Mouse (Mus musculus) left cerebral cortex, postnatal 36 days (tissue): ENCODE measurements around the gene Osbpl6. TPM values are rescaled to one million over a fixed set of nuclear protein-coding genes. Genes with fewer than 3 reads are reported as not detected.

ENCODE experiments used
- DNase-seq, 2 experiments: peaks; one replicate each; pipeline ENCODE4 v3.0.0; 2021 to 2022; ENCODE audit warnings: low spot score in 2 of 2, mixed read lengths in 1 of 2
- intact Hi-C: fragments of 180-260 bp; cut with DNase I; formaldehyde crosslinking; loops from one replicate; pipeline ENCODE4 v1.15.1; 2025
- total RNA-seq, 2 experiments: library from RNA; stranded (reverse); gene quantifications; 2 replicates each; pipeline ENCODE4 v1.2.3; 2021

Osbpl6 gene
- total RNA-seq, 2 experiments from 2014 or later, result 43.0 to 60.1 TPM

DNA sequence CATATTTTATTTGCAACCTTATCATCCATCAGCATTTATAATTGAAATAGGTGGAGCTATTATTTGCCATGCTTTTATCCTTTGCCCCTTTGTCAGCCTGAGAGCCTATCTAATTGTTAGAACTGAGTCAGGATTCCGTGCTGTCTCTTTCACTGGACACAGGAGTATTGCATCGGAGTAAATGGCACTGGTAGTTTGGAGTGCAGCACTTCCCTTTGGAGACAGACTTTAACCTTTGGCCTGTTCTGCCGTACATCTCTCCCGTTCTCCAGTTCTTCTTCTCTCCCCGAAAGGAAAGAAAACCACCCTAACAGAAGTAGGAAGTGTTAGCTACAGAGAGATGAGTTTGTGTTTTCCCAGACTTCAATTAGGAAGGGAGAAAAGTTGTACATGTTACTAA lies 136.6 kb downstream of the Osbpl6 start:
- no peak for DNase-seq
- intact Hi-C loops, result no loop called here

GRCm38 (mm10) chr2:76545539-76545938 lies 139.2 kb downstream of the Osbpl6 start:
- intact Hi-C loops, result no loop called here
- no peak for DNase-seq

- no peak for DNase-seq
- intact Hi-C loops, result no loop called here
Measured at GRCm38 (mm10) chr2:76548171-76548570, 141.9 kb downstream of the Osbpl6 start.

DNA sequence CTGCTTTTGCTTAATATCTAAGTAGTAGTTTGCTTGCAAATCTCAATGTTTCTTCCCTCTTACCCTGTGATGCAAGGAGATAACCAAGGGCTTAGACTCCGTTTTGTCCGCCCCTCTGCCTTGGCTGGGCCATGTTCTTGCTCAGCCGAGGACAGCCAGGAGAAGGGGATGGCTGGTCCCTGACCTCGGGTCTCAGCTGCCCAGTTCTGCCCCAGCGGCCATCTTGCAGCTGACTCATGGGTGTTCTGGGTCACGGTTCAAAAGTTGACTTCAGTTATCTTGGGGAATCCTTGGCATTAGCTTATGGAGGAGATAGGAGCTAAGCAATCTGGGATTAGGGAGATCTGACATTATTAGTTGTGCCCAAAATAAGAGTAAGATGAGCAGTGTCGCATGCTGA lies 142.5 kb downstream of the Osbpl6 start:
- intact Hi-C loops, result no loop called here
- DNase-seq, result no peak

DNA sequence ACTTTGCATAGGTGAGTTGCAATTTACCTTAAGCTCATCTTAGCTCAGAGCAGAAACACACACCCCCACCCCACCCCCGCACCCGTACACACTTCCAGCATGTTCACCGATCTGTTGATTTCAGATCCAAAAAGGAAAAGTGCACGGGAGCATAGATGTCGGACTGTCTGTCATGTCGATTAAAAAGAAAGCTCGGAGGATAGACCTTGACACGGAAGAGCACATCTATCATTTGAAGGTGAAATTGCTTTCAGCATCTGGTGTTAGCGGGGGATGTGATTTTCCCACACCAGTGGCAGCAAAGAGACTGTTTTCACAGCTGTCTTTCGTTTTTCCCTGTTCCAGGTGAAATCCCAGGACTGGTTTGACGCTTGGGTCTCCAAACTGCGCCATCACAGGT lies 143.0 kb downstream of the Osbpl6 start:
- no peak for DNase-seq
- intact Hi-C loops, result no loop called here

- intact Hi-C loops, result no loop called here
- no peak for DNase-seq
Measured at GRCm38 (mm10) chr2:76555852-76556558, 149.7 kb downstream of the Osbpl6 start.

- no peak for DNase-seq
- intact Hi-C loops, result no loop called here
Measured at GRCm38 (mm10) chr2:76560146-76560545, 153.8 kb downstream of the Osbpl6 start.

- no peak for DNase-seq
- intact Hi-C loops, result no loop called here
Measured at GRCm38 (mm10) chr2:76563862-76564261, 157.6 kb downstream of the Osbpl6 start.

DNA sequence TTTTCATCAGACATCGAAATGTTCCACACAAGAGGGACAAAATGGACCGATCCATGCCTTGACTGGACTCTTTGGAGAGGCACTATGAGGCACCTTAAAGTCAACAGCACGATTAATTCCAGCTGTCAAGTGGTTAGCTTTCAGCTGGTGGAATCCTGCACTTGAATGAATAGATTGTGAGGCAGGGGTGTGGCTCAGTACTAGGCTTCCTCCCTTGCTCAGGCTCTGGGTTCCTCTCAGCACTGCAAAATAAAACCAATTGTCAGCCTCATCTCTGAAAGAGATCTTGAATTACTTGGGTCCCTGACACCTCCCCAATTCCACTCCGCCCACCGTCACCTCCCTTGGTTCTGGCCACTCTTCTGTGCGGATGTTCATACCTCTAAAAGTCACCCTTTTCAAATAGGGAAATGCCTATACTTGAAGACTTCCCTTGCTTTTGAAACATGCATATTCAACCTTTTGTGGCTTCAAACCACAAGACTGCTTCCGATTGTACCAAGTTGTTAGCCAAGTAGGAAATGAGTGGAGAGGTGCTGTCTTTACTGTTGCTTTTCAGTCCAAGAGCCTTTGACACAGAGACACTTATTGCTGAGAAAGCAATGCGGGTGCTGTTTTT lies 160.7 kb downstream of the Osbpl6 start:
- DNase-seq, result no peak
- intact Hi-C loops, result no loop called here

GRCm38 (mm10) chr2:76571543-76571942 lies 165.2 kb downstream of the Osbpl6 start:
- intact Hi-C loops, result no loop called here
- DNase-seq, result no peak

GRCm38 (mm10) chr2:76578911-76579310 lies 172.6 kb downstream of the Osbpl6 start:
- intact Hi-C loops, result no loop called here
- DNase-seq, result no peak

DNA sequence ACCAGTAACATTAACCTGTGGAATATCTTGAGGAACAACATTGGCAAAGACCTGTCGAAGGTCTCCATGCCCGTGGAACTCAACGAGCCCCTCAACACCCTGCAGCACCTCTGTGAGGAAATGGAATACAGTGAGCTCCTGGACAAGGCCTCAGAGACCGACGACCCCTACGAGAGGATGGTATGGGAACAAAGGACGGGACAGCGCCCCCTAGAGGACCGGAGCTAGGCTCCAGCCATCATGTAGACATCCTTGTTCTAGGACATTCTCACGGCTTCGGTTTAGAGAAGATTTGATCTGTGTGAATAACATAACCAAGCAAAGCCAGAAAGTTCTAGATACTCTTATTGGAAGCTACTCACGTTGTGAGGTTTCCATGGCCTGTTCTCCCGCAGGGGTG lies 178.8 kb downstream of the Osbpl6 start:
- intact Hi-C loops, result no loop called here

DNA sequence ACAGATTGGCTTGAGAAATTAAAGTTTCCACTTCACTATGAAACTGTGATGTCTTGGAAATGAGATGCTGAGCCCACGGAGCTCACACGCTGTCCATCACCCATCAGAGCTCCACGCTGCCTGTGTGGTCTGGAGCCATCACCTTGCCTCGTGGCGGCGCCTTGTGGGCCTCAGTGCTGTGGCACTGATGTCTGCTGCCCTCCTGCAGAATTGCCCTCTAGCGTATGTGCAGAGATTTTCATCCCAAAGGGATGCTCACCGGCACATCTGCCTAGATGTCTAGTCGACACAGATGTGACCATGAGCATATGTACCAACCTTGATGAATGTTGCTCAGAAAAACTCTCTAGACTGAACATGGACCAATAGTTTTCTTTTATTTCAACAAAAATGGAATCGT lies 180.6 kb downstream of the Osbpl6 start:
- DNase-seq, result no peak
- intact Hi-C loops, result no loop called here

More for the DNA sequence above, 178.8 kb downstream of the Osbpl6 start:
- DNase-seq, result no peak

- intact Hi-C loops, result no loop called here
Measured at GRCm38 (mm10) chr2:76590221-76590620, 183.9 kb downstream of the Osbpl6 start.

DNA sequence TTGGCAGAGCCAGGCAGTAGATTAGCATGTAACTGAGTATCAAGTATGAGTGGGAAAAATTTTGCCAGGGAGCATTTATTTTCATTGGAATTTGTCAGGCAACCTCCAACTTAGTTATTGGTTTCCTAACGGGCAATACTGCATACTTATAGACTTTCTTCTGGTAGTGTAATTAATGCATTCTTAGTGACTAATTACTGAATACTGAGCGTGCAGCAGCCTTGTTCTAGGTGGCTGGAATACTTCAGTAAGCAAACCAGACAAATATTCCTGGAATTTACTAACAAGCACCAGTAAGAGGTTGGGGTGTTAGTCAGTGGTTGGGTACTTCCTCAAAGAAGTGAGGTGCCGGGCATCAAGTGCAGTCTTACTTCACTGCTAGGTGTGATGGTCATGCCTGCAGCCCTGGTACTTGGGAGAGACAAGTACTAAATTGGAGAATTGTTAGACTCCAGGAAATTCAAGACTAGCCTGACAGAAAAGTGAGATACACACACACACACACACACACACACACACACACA lies 186.2 kb downstream of the Osbpl6 start:
- intact Hi-C loops, result no loop called here
- DNase-seq, result no peak

More at GRCm38 (mm10) chr2:76590221-76590620, 183.9 kb downstream of the Osbpl6 start:
- no peak for DNase-seq

- intact Hi-C loops, result no loop called here
- DNase-seq, result no peak
Measured at GRCm38 (mm10) chr2:76597521-76597920, 191.2 kb downstream of the Osbpl6 start.

- intact Hi-C loops, result no loop called here
- DNase-seq, result no peak
Measured at GRCm38 (mm10) chr2:76599214-76599613, 192.9 kb downstream of the Osbpl6 start.

DNA sequence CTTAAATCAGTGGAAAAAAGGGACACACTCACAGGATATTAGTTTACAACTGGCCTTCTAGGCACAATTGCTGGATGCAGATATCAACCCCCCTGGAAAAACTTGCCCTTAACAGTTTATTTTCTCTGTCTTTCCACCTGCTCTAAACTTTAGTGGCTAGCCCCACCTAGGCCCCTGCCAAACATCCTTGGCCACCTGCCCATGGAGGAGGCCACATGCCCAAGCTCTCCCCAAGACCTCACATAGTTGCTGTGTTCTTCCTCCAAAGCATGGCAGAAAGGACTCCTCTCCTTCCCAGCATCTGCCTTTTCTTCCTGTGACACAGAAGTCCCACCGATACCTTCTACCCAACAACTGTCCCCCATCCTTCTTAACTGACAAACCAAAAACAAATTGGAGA lies 195.9 kb downstream of the Osbpl6 start:
- no peak for DNase-seq
- intact Hi-C loops, result no loop called here

DNA sequence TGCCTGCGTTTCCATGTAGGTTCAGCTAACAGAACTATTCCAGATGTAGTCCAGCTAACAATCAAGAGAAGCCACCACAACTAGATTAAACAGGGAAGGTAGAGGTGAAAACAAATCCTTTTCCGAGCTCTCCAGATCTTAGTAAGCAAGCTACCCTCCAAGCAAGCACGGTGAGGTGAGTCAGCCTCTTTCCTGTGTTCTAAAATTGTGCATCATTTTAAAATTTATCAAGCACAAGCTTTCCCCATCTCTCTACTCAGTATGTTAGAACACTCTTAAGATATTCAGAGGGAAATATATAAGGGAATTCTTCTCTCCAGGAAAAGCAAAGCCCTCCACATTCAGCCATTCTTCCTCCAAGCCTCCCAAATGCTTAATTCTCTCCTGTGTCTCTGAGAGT lies 200.4 kb downstream of the Osbpl6 start:
- no peak for DNase-seq
- intact Hi-C loops, result no loop called here

GRCm38 (mm10) chr2:76610326-76611104 lies 204.2 kb downstream of the Osbpl6 start:
- intact Hi-C loops, result no loop called here
- no peak for DNase-seq

DNA sequence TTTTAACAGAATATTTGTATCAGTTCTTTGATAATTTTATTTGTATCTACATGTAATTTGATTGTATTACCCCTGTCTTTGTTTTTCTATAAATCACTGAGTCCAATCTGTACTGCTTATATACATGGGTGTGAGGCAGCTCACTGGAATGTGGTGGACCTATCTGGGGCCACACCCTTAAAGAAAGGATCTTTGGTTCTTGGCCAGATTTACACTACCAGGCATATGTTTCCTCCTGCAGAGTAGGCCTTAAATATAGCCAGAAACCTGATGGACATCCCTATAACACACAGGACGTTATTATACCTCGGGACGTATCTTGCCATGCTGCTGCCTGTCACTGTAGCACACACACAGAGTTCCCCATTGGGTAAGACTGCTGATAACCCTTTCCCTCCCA lies 205.7 kb downstream of the Osbpl6 start:
- intact Hi-C loops, result no loop called here
- no peak for DNase-seq
